Mouse (Mus musculus): ENCODE results near the gene Ltbp2. TPM values are rescaled to one million over a fixed set of nuclear protein-coding genes. Genes with fewer than 3 reads are reported as not detected.

Gene Ltbp2
- 33.4 and 77.4 TPM in 2 replicates for polyA plus RNA-seq (2012; rRNA removed; ENCODE audit: low replicate concordance)

GRCm38 (mm10) chr12:84876481-84877121 lies at the start of gene Ltbp2:
TSS of gene Ltbp2 (minus strand) at chr12:84876532.

DNA sequence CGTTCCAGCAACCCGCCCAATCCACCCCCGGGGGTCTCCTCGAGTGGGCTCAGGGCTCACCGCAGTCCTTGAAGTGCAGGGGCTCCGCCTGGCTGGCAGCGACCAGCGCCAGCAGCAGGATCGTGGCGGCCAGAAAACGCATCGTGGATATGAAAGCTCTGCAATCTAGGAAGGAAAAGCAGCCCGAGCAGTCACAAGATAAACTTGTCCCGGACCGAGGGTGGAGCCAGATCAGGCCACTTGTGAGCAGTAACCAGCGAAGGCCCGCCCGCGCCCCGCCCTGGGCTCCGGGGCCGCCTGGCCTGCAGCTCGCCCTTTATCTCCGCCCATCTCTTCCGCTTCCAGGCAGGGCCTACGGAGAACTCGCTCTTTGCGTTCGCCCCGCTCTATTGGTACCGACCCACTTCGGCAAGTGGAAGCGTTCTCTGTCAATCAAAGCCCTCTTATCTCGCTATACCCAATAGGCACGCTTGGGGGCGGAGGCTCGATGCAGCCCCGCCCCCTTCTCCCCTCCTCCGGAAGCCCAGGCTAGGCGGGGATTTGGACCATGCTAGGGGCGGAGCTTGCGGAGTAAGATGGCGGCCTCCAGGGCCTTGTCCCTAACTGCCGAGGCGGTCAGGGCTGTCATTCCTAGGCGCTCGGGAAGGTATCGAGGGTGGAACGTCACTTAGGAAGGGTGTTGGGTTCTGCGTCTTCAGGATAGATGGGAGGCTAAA lies 103.4 kb downstream of the Ltbp2 start, which contains the start of the genes Npc2 and Isca2:
TSS of gene Npc2 (minus strand) at position 427 of the 716 bp plus-strand sequence.
TSS of gene Isca2 (plus strand) at position 526 of the 716 bp plus-strand sequence.

Other genes with a start within 250 kb of the Ltbp2 start
- not detected in 2 replicates for gene Vrtn, start 235.5 kb downstream of the Ltbp2 start, polyA plus RNA-seq (2012; rRNA removed; ENCODE audit: low replicate concordance)
- gene Syndig1l, start 177.7 kb downstream of the Ltbp2 start, polyA plus RNA-seq (2012; rRNA removed; ENCODE audit: low replicate concordance) = 0.93 and 1.1 TPM in 2 replicates
- gene Npc2, start 103.4 kb downstream of the Ltbp2 start, polyA plus RNA-seq (2012; rRNA removed; ENCODE audit: low replicate concordance) = 323 and 353 TPM in 2 replicates
- 43.9 and 105 TPM in 2 replicates for gene Isca2, start 103.3 kb downstream of the Ltbp2 start, polyA plus RNA-seq (2012; rRNA removed; ENCODE audit: low replicate concordance)
- 24.6 and 67.8 TPM in 2 replicates for gene Fcf1, start 94.4 kb upstream of the Ltbp2 start, polyA plus RNA-seq (2012; rRNA removed; ENCODE audit: low replicate concordance)
- gene Arel1, start 94.4 kb upstream of the Ltbp2 start, polyA plus RNA-seq (2012; rRNA removed; ENCODE audit: low replicate concordance) = 26.1 and 41.4 TPM in 2 replicates
- gene Ylpm1, start 119.8 kb upstream of the Ltbp2 start, polyA plus RNA-seq (2012; rRNA removed; ENCODE audit: low replicate concordance) = 10.8 and 16.1 TPM in 2 replicates
- 3.6 and 4.1 TPM in 2 replicates for gene Prox2, start 234.2 kb upstream of the Ltbp2 start, polyA plus RNA-seq (2012; rRNA removed; ENCODE audit: low replicate concordance)
- gene Dlst, start 234.3 kb upstream of the Ltbp2 start, polyA plus RNA-seq (2012; rRNA removed; ENCODE audit: low replicate concordance) = 115 and 212 TPM in 2 replicates

Data from mammary gland, adult 2 months (tissue).